Mouse (Mus musculus): ENCODE results near the gene Ggt5.
"Not testable (repeated sequence)": the region's sequence is repeated elsewhere in the genome, so short reads cannot be mapped to it uniquely, and the experiment has no call there.

The Ggt5 gene

GRCm38 (mm10) chr10:75589129-75589528, at the start of gene Ggt5:
Gene Ggt5, plus strand, starts transcription at chr10:75589340.
- no peak for DNase-seq (ENCODE audit: low read depth, low spot score)

- DNase-seq (ENCODE audit: low read depth, low spot score) = no peak
Measured at GRCm38 (mm10) chr10:75547901-75548300, 41.2 kb upstream of the Ggt5 start.

- no peak for DNase-seq (ENCODE audit: low read depth, low spot score)
Measured at GRCm38 (mm10) chr10:75548486-75548885, 40.7 kb upstream of the Ggt5 start.

GRCm38 (mm10) chr10:75549886-75550285, 39.3 kb upstream of the Ggt5 start:
- DNase-seq (ENCODE audit: low read depth, low spot score) = no peak

GRCm38 (mm10) chr10:75551175-75551574, 38.0 kb upstream of the Ggt5 start:
- no peak for DNase-seq (ENCODE audit: low read depth, low spot score)

- DNase-seq (ENCODE audit: low read depth, low spot score) = no peak
Measured at GRCm38 (mm10) chr10:75552106-75552505, 37.0 kb upstream of the Ggt5 start.

- DNase-seq (ENCODE audit: low read depth, low spot score) = no peak
Measured at GRCm38 (mm10) chr10:75552701-75553450, 36.3 kb upstream of the Ggt5 start.

- no peak for DNase-seq (ENCODE audit: low read depth, low spot score)
Measured at GRCm38 (mm10) chr10:75554090-75554489, 35.0 kb upstream of the Ggt5 start.

GRCm38 (mm10) chr10:75555557-75555956, 33.6 kb upstream of the Ggt5 start:
- no peak for DNase-seq (ENCODE audit: low read depth, low spot score)

- DNase-seq (ENCODE audit: low read depth, low spot score) = no peak
Measured at GRCm38 (mm10) chr10:75556026-75556425, 33.1 kb upstream of the Ggt5 start.

GRCm38 (mm10) chr10:75558515-75558914, 30.6 kb upstream of the Ggt5 start:
- no peak for DNase-seq (ENCODE audit: low read depth, low spot score)

- DNase-seq (ENCODE audit: low read depth, low spot score) = no peak
Measured at GRCm38 (mm10) chr10:75559041-75559675, 30.0 kb upstream of the Ggt5 start.

GRCm38 (mm10) chr10:75559676-75560548, 29.2 kb upstream of the Ggt5 start, which contains the start of gene Lrrc75b:
Gene Lrrc75b, minus strand, starts transcription at chr10:75560330.
- DNase-seq (ENCODE audit: low read depth, low spot score) = no peak

GRCm38 (mm10) chr10:75560549-75560899, 28.6 kb upstream of the Ggt5 start:
- DNase-seq (ENCODE audit: low read depth, low spot score) = no peak

GRCm38 (mm10) chr10:75561071-75561654, 28.0 kb upstream of the Ggt5 start, which contains the start of gene Ggt1:
Gene Ggt1, plus strand, starts transcription at chr10:75561604.
- no peak for DNase-seq (ENCODE audit: low read depth, low spot score)

GRCm38 (mm10) chr10:75562596-75562995, 26.5 kb upstream of the Ggt5 start:
- DNase-seq (ENCODE audit: low read depth, low spot score) = no peak

- DNase-seq (ENCODE audit: low read depth, low spot score) = no peak
Measured at GRCm38 (mm10) chr10:75564687-75565265, 24.4 kb upstream of the Ggt5 start.

- DNase-seq (ENCODE audit: low read depth, low spot score) = no peak
Measured at GRCm38 (mm10) chr10:75565436-75565835, 23.7 kb upstream of the Ggt5 start.

- DNase-seq (ENCODE audit: low read depth, low spot score) = no peak
Measured at GRCm38 (mm10) chr10:75565906-75566305, 23.2 kb upstream of the Ggt5 start.

- DNase-seq (ENCODE audit: low read depth, low spot score) = peak; percentile 13
Measured at GRCm38 (mm10) chr10:75566321-75566720, 22.8 kb upstream of the Ggt5 start.

GRCm38 (mm10) chr10:75566765-75567164, 22.4 kb upstream of the Ggt5 start:
- DNase-seq (ENCODE audit: low read depth, low spot score) = not testable (repeated sequence)
